Mouse (Mus musculus): ENCODE results near the gene Ptgdr2.

Gene Ptgdr2

GRCm38 (mm10) chr19:10916506-10916905 is 20.5 kb upstream of the Ptgdr2 start:
- POLR2A ChIA-PET, result interaction anchor here in 3 of 4 experiments (0.7 to 3.4 kb wide), 13 partner anchors 8 to 782 kb away, joined by 3 to 13 read pairs (median 4); partner anchors contain the start of genes Prpf19 (in 2 of the 3) and Ccdc86 (in 1 of the 3)

DNA sequence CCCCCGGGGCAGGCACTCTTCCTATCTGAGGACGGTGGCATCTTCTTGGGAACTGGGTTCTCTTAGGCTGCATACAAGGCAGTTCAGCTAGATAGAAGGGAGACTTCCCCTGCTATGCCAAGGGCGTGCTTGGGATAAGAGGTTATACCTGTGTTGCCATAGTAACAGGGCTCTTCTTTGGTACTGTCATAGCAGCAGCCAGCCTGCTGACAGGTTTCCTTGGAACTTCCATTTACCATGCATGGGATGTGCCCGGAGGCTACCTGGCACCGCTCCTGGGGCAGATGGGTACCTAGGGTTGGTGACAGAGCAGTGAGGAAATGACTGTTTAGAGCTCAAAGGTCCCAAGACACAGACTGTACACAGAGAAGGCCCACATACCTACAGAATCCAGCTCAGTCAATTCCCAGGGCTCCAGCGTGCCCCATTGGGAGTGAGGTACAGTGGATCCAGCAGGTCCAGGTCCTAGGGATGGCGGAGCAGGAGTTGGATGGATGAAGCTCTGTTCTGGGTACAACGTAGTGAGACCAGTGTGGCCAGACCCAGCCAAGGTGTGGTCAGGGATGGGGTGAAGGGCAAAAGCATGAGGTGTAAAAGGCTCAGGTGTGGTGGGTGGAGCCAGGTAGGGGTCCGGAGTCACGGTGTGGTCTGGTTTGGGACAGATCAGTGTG is 18.5 kb upstream of the Ptgdr2 start:
- CTCF ChIA-PET, result interaction anchor here in 2 of 4 experiments (0.8 to 1.5 kb wide), 4 partner anchors 9 to 209 kb away, joined by 3 to 6 read pairs (median 4); no protein-coding TSS in a partner anchor

More at GRCm38 (mm10) chr19:10916506-10916905, 20.5 kb upstream of the Ptgdr2 start:
- CTCF ChIA-PET, result interaction anchor here in 3 of 4 experiments (0.6 to 1.6 kb wide), 7 partner anchors 9 to 202 kb away, joined by 3 to 8 read pairs (median 3); no protein-coding TSS in a partner anchor

DNA sequence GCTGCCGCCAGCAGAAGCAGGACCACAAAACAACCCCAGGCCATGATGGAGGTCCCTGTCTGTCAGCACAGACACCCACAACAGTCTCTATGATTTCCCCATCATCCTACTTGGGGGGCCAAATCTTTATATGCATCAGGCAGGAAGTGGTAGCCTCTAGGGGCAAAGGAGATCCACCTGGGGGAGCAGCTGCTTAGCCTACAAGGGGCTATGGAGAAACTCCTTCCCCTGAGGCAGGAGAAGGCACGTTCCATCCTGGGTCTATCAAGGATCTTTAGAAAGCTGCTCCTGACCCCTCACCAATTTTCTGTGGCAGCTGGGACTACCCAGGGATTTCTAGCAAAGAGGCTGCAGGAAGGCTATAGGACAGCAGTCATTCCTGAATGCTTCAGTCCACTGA is 16.4 kb upstream of the Ptgdr2 start, which contains the start of gene Zp1:
TSS of gene Zp1 (minus strand) at position 101 of the 400 bp plus-strand sequence.
- ChIA-PET POLR2A (interaction anchor here in 2 of 4 experiments (1.3 to 2.2 kb wide), 6 partner anchors 11 to 28 kb away, joined by 5 to 8 read pairs (median 6); partner anchors contain the start of genes Ccdc86 (in 1 of the 2) and Ptgdr2 (in 1 of the 2)), CTCF (interaction anchor here in 2 of 4 experiments (0.5 to 2.0 kb wide), 5 partner anchors 12 to 280 kb away, joined by 3 to 11 read pairs (median 5); partner anchors contain the start of gene Ptgdr2 (in 1 of the 2))

More for the DNA sequence above, 18.5 kb upstream of the Ptgdr2 start:
- POLR2A ChIA-PET, result interaction anchor here in 2 of 4 experiments (0.8 to 2.2 kb wide), 6 partner anchors 10 to 31 kb away, joined by 3 to 7 read pairs (median 4); partner anchors contain the start of gene Ccdc86 (in 2 of the 2)

- POLR2A ChIA-PET, result interaction anchor here in 1 of 4 experiments (1.9 kb wide), 1 partner anchor 16 kb away, joined by 5 read pairs; the partner anchor contains the start of gene Ptgdr2
- CTCF ChIA-PET, result interaction anchor here in 2 of 4 experiments (0.6 to 2.0 kb wide), 4 partner anchors 12 to 22 kb away, joined by 3 to 11 read pairs (median 3); partner anchors contain the start of gene Ptgdr2 (in 1 of the 2)
Measured at GRCm38 (mm10) chr19:10921058-10921457, 15.9 kb upstream of the Ptgdr2 start.

DNA sequence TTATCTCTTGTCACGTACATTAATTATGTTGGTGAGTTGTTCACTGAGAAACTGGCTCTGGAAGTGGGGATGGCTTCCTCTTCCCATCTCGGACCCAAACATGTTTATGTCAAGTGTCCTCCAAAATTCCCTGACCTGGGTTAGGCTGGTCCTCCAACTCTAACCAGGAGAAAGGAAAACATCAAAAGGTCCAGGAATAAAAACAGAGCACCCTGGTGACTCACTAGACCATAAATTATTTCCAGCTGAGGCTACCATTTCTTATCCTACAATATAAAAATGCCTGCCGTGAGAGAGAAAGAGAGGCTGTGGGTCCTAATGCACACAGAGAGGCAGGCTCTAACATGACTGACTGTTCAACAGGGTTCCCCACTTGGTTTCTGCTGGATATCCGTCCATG is 12.7 kb upstream of the Ptgdr2 start:
- ChIA-PET CTCF (interaction anchor here in 1 of 4 experiments (1.1 kb wide), 1 partner anchor 12 kb away, joined by 3 read pairs; no protein-coding TSS in a partner anchor), POLR2A (interaction anchor here in 2 of 4 experiments (1.0 to 1.2 kb wide), 2 partner anchors 25 kb away, joined by 3 to 4 read pairs; partner anchors contain the start of gene Ccdc86 (in 1 of the 2))

DNA sequence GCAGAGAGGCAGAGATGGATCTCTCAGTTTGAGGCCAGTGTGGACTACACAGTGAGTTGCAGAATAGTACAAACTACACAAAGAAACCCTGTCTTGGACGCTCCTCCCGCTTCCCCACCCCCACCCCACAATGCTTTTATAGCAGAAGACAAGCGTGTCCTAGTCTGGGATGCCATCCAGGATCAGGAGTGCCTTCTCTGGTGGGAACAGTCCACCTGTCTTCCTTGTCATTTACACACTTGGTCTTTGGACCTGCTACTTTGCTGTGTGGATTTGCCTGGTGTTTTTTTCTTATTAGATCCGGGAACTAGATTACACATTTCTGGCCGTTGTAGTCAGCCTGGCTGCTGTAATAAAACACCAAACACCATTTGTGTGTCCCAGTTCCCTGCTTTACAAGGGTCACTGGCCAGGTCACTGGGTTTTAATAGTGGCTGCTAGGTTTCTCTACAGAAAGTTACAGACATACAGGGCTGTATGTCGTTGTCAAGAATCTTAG is 10.8 kb upstream of the Ptgdr2 start:
- POLR2A ChIA-PET, result interaction anchor here in 2 of 4 experiments (1.1 to 1.3 kb wide), 3 partner anchors 15 to 21 kb away, joined by 3 to 4 read pairs (median 4); no protein-coding TSS in a partner anchor
- CTCF ChIA-PET, result interaction anchor here in 1 of 4 experiments (1.0 kb wide), 1 partner anchor 53 kb away, joined by 4 read pairs; no protein-coding TSS in a partner anchor

DNA sequence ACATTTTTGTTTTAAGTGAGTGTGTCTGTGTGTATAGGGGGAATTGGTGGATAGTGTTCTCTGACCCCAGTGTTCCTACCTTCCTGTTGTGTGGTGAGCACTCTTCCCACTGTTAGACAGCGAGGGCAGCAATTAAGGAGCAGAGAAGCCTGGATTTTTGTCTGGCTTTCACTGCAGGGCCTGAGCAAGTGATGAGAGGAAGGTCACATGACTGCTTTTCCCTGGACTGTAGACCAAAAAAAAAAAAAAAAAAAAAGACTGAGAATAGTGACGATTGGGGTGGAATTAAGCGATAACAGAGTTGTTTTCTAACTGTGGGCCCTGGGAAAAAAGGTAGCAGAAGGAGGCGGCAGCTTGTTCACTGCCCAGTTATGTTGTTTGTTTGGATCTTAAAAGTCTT is 10.3 kb upstream of the Ptgdr2 start:
- ChIA-PET POLR2A (interaction anchor here in 3 of 4 experiments (0.6 to 1.3 kb wide), 9 partner anchors 11 to 203 kb away, joined by 3 to 9 read pairs (median 4); partner anchors contain the start of gene Ptgdr2 (in 1 of the 3)), CTCF (interaction anchor here in 3 of 4 experiments (0.5 to 1.0 kb wide), 5 partner anchors 53 to 285 kb away, joined by 3 to 8 read pairs (median 3); no protein-coding TSS in a partner anchor)

- ChIA-PET CTCF (interaction anchor here in 1 of 4 experiments (0.7 kb wide), 1 partner anchor 70 kb away, joined by 3 read pairs; no protein-coding TSS in a partner anchor), POLR2A (interaction anchor here in 1 of 4 experiments (1.3 kb wide), 1 partner anchor 23 kb away, joined by 3 read pairs; no protein-coding TSS in a partner anchor)
Measured at GRCm38 (mm10) chr19:10930641-10931040, 6.3 kb upstream of the Ptgdr2 start.

DNA sequence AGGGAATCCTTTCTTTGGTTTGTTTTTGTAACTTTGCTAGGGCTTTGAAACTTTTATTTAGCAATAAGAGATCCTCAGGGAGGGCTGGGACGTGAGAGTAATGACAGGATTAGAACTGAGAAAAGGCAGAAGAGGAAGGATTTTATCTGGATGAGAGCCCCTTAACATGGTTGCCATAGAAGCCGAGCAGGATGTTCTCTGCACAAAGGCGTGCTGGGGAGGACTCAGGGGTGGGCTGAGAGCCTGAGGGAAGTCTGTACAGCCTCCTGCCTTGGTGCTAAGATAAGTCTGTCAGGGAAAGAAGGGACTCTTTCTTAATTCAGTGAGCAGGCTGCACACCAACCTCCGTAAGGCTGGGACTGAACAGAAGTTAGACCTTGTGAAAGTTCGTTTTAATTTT is 1.9 kb upstream of the Ptgdr2 start:
- POLR2A ChIA-PET, result no interaction called here
- CTCF ChIA-PET, result interaction anchor here in 3 of 4 experiments (0.7 to 3.4 kb wide), 6 partner anchors 26 to 226 kb away, joined by 3 to 24 read pairs (median 4); no protein-coding TSS in a partner anchor

- ChIA-PET CTCF (interaction anchor here (0.6 to 3.4 kb wide), 26 partner anchors 8 to 227 kb away, joined by 3 to 24 read pairs (median 3); partner anchors contain the start of genes Ccdc86 (in 1 of the 4) and Zp1 (in 1 of the 4)), POLR2A (interaction anchor here in 3 of 4 experiments (0.5 to 5.0 kb wide), 7 partner anchors 13 to 1075 kb away, joined by 3 to 29 read pairs (median 4); partner anchors contain the start of genes Ccdc86 (in 2 of the 3) and Prpf19 (in 1 of the 3))
Measured at GRCm38 (mm10) chr19:10936077-10936476, 883 bp upstream of the Ptgdr2 start.

DNA sequence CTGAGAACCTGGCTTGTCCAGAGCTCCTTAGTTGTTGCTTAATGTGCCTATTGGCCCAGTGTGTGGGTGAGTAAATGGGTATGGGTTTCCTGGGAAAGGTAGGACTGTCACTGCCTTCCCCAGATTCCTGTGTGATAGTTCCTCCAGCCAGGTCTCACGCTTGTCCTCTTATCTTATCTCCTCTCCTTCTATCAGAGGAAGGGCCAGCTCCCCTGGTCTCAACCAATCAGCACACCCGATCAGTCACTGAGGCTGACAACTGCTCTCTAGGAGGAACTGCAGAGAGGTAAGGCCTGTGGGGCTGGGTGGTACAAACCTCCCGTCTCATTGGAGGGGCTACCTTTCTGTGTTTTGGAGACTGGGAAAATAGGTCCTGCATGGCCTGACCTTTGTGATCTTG is 1.8 kb downstream of the Ptgdr2 start:
- ChIA-PET CTCF (interaction anchor here in 3 of 4 experiments (1.2 to 2.4 kb wide), 5 partner anchors 31 to 41 kb away, joined by 3 to 15 read pairs (median 11); no protein-coding TSS in a partner anchor), POLR2A (interaction anchor here in 2 of 4 experiments (0.6 to 5.0 kb wide), 7 partner anchors 10 to 264 kb away, joined by 3 to 29 read pairs (median 4); partner anchors contain the start of gene Ccdc86 (in 2 of the 2))

DNA sequence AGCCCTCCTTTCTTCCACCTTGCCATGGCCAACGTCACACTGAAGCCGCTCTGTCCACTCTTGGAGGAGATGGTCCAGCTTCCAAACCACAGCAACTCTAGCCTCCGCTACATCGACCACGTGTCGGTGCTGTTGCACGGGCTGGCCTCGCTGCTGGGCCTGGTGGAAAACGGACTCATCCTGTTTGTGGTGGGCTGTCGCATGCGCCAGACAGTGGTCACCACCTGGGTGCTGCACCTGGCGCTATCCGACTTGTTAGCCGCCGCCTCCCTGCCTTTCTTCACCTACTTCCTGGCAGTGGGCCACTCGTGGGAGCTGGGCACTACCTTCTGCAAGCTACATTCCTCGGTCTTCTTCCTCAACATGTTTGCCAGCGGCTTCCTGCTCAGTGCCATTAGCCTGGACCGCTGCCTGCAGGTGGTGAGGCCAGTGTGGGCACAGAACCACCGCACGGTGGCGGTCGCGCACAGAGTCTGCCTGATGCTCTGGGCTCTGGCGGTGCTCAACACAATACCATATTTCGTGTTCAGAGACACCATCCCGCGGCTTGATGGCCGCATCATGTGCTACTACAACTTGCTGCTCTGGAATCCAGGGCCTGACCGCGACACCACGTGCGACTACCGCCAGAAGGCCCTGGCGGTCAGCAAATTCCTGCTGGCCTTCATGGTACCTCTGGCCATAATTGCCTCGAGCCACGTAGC is 3.3 kb downstream of the Ptgdr2 start:
- ChIA-PET POLR2A (interaction anchor here in 3 of 4 experiments (1.1 to 5.0 kb wide), 8 partner anchors 9 to 415 kb away, joined by 3 to 29 read pairs (median 3); partner anchors contain the start of genes Ccdc86 (in 2 of the 3) and Cpsf7 (in 1 of the 3)), CTCF (interaction anchor here in 1 of 4 experiments (0.9 to 2.3 kb wide), 5 partner anchors 12 to 43 kb away, joined by 3 to 9 read pairs (median 3); no protein-coding TSS in a partner anchor)

- CTCF ChIA-PET, result interaction anchor here in 2 of 4 experiments (0.9 to 2.3 kb wide), 6 partner anchors 11 to 38 kb away, joined by 3 to 9 read pairs (median 3); no protein-coding TSS in a partner anchor
Measured at GRCm38 (mm10) chr19:10940801-10941457, 4.0 kb downstream of the Ptgdr2 start.

GRCm38 (mm10) chr19:10943955-10944354 is 7.0 kb downstream of the Ptgdr2 start:
- POLR2A ChIA-PET, result interaction anchor here in 2 of 4 experiments (0.7 to 1.7 kb wide), 2 partner anchors 8 to 10 kb away, joined by 5 to 6 read pairs; no protein-coding TSS in a partner anchor
- CTCF ChIA-PET, result interaction anchor here in 1 of 4 experiments (1.0 kb wide), 1 partner anchor 8 kb away, joined by 3 read pairs; no protein-coding TSS in a partner anchor

More at GRCm38 (mm10) chr19:10940801-10941457, 4.0 kb downstream of the Ptgdr2 start:
- POLR2A ChIA-PET, result interaction anchor here (0.5 to 5.0 kb wide), 20 partner anchors 8 to 416 kb away, joined by 3 to 29 read pairs (median 3); partner anchors contain the start of genes Ccdc86 (in 3 of the 4), Cpsf7 (in 1 of the 4) and Prpf19 (in 1 of the 4)

- POLR2A ChIA-PET, result interaction anchor here in 3 of 4 experiments (0.7 to 1.7 kb wide), 8 partner anchors 13 to 342 kb away, joined by 3 to 5 read pairs (median 3); partner anchors contain the start of genes Ms4a10 (in 1 of the 3) and Prpf19 (in 1 of the 3)
- CTCF ChIA-PET, result interaction anchor here in 2 of 4 experiments (0.8 to 1.4 kb wide), 3 partner anchors 10 to 564 kb away, joined by 3 read pairs; partner anchors contain the start of gene Ptgdr2 (in 1 of the 2)
Measured at GRCm38 (mm10) chr19:10946506-10946905, 9.5 kb downstream of the Ptgdr2 start.

- CTCF ChIA-PET, result no interaction called here
- POLR2A ChIA-PET, result interaction anchor here (0.7 to 3.1 kb wide), 10 partner anchors 10 to 271 kb away, joined by 3 to 17 read pairs (median 4); partner anchors contain the start of gene Prpf19 (in 1 of the 4)
Measured at GRCm38 (mm10) chr19:10947219-10947618, 10.3 kb downstream of the Ptgdr2 start.

Measured in embryonic stem cell, embryonic (primary cell).